Mouse (Mus musculus): ENCODE data around the gene Elmo2.

Gene Elmo2

GRCm38 (mm10) chr2:165312381-165312780 is 13.9 kb downstream of the Elmo2 start:
- ChIA-PET POLR2A (interaction anchor here in 2 of 4 experiments (1.0 to 2.2 kb wide), 4 partner anchors 8 to 33 kb away, joined by 3 to 6 read pairs (median 4); partner anchors contain the start of gene Elmo2 (in 2 of the 2)), CTCF (interaction anchor here in 2 of 4 experiments (0.5 to 1.4 kb wide), 2 partner anchors 25 to 41 kb away, joined by 3 read pairs; no protein-coding TSS in a partner anchor)

DNA sequence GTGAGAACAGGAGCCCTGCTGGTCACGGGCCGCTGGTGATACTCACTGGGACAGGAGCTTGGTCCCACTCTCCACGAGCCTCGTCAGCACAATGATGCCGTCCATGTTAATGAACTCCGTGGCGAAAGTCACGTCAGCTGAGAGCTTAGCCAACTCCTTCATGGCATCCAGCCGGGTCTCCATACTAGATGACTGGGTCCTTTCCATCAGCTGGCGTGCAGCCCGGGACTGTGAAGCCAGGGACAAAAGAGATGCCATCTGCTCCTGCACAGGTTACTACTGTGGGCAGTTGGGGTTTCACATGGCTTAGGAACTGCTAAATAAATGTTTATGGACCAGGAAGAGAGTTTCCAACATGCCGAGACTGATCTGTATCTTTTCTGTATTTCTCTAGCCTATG is 14.7 kb downstream of the Elmo2 start:
- CTCF ChIA-PET: interaction anchor here in 1 of 4 experiments (0.6 kb wide), 1 partner anchor 303 kb away, joined by 3 read pairs; no protein-coding TSS in a partner anchor
- POLR2A ChIA-PET: interaction anchor here in 2 of 4 experiments (1.0 to 2.6 kb wide), 2 partner anchors 9 to 24 kb away, joined by 3 to 11 read pairs; partner anchors contain the start of gene Slc35c2 (in 1 of the 2)

DNA sequence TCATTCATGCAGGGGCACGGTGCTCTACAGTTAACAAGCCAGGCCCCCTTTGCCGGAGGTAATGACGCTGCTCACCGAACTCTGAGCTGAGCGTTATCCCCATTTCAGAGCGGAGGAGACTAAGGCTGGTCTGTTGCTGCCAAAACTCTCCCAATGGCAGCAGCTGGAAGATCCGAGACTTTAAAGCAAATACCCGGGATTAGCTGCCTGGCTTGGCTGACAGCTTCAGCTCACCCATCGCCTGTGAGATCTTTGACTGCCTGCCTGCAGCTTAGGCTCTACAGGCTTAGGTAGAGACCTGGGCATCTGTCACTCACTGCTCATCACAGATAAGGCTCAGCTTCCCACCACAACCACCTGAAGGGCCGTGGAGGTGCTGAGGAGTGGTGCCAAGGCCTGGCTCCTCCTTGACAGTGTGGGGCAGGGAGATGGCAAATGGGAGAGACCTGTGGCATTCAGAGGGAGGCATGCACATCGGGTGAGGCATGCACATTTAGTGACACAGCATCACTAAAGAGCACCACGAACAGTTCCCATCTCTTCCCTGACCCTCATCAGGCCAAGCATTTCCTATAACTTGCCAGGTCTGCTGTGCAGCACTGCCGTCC is 15.4 kb downstream of the Elmo2 start:
- ChIA-PET POLR2A (interaction anchor here in 2 of 4 experiments (1.3 to 2.6 kb wide), 2 partner anchors 23 kb away, joined by 3 to 11 read pairs; partner anchors contain the start of gene Slc35c2 (in 2 of the 2)), CTCF (interaction anchor here in 1 of 4 experiments (0.6 kb wide), 1 partner anchor 302 kb away, joined by 3 read pairs; no protein-coding TSS in a partner anchor)

- CTCF ChIA-PET: interaction anchor here in 2 of 4 experiments (0.8 to 1.0 kb wide), 2 partner anchors 29 kb away, joined by 3 read pairs; no protein-coding TSS in a partner anchor
- POLR2A ChIA-PET: interaction anchor here (0.6 to 2.5 kb wide), 8 partner anchors 9 to 42 kb away, joined by 3 to 8 read pairs (median 6); partner anchors contain the start of genes Slc35c2 (in 2 of the 4) and Elmo2 (in 1 of the 4)
Measured at GRCm38 (mm10) chr2:165307801-165308200, 18.5 kb downstream of the Elmo2 start.

DNA sequence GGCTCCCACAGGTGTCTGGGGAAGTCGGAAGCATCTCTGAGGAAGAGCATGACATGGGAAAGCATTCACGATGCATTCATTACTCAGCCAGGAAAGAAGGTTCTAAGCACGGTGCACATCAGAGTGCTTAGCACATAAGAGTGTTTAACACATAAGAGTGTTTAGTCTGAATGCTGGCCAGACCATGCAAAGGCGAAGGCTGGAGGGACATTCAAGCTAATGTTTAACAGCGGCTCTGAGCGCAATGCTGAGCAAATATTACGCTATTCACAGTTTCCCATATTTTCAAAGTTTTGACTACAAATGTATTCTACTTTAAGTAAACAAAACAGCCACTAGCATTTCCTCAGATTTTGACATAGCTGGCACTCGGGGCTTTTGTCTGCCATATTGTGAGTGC is 20.8 kb downstream of the Elmo2 start:
- POLR2A ChIA-PET: interaction anchor here in 3 of 4 experiments (0.5 to 2.5 kb wide), 4 partner anchors 14 to 251 kb away, joined by 3 to 8 read pairs (median 4); partner anchors contain the start of gene Slc35c2 (in 2 of the 3)

DNA sequence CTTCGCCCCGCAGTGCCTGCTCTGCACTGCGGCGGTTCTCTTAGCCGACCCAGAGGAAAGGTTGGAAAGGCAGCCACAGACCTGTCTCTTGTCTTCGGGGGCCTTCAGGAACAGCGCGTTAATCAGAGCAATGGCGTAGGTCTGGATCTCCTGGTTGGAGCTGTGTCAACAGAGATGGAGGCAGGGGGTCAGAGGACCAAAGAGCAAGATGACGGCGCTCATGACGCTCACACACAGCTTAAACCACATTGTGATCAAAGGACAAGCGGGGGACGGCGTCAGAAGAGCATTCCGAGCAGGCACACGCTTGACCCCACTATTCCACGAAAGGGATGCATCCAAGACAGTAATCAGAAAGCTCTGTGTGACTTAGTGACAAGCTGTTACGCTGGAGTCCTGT is 21.5 kb downstream of the Elmo2 start:
- CTCF ChIA-PET: no interaction called here

More for the DNA sequence above, 20.8 kb downstream of the Elmo2 start:
- CTCF ChIA-PET: interaction anchor here in 1 of 4 experiments (0.6 kb wide), 1 partner anchor 228 kb away, joined by 3 read pairs; no protein-coding TSS in a partner anchor

GRCm38 (mm10) chr2:165303354-165304012 is 22.8 kb downstream of the Elmo2 start:
- ChIA-PET CTCF (interaction anchor here in 1 of 4 experiments (0.7 to 0.9 kb wide), 2 partner anchors 33 to 403 kb away, joined by 3 to 4 read pairs; no protein-coding TSS in a partner anchor), POLR2A (interaction anchor here in 2 of 4 experiments (0.6 to 2.1 kb wide), 3 partner anchors 16 to 46 kb away, joined by 3 to 7 read pairs (median 3); partner anchors contain the start of gene Slc35c2 (in 1 of the 2))

More for the DNA sequence above, 21.5 kb downstream of the Elmo2 start:
- POLR2A ChIA-PET: interaction anchor here in 3 of 4 experiments (0.5 to 2.1 kb wide), 3 partner anchors 14 to 252 kb away, joined by 3 to 7 read pairs (median 3); partner anchors contain the start of gene Slc35c2 (in 1 of the 3)

GRCm38 (mm10) chr2:165301409-165301808 is 24.9 kb downstream of the Elmo2 start:
- POLR2A ChIA-PET: interaction anchor here in 3 of 4 experiments (1.1 to 6.3 kb wide), 4 partner anchors 12 to 14 kb away, joined by 3 to 32 read pairs (median 14); partner anchors contain the start of gene Slc35c2 (in 3 of the 3)
- CTCF ChIA-PET: interaction anchor here in 2 of 4 experiments (0.7 to 0.9 kb wide), 2 partner anchors 36 to 444 kb away, joined by 3 read pairs; no protein-coding TSS in a partner anchor

DNA sequence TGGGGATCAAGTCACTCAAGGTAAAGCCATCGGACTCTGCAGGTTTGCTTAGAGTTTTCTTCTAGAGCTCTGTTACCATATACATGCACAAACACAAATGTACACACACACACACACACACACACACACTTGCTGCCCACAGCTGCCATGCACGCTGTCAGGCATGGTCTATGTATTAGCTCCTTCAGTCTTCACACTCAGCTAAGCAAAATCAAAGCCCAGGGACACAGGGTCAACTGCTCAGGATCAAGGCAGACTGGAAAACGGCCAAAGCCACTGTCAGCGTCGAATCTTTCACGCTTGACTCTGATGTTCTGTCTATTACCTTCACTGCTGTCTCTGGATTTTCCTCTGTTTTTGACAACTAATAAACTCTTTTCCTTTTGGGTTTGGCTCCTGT is 25.4 kb downstream of the Elmo2 start:
- ChIA-PET CTCF (interaction anchor here in 1 of 4 experiments (0.6 to 1.4 kb wide), 3 partner anchors 15 to 508 kb away, joined by 3 to 4 read pairs (median 4); no protein-coding TSS in a partner anchor), POLR2A (interaction anchor here in 3 of 4 experiments (1.1 to 6.3 kb wide), 4 partner anchors 13 kb away, joined by 3 to 32 read pairs (median 14); partner anchors contain the start of gene Slc35c2 (in 3 of the 3))

DNA sequence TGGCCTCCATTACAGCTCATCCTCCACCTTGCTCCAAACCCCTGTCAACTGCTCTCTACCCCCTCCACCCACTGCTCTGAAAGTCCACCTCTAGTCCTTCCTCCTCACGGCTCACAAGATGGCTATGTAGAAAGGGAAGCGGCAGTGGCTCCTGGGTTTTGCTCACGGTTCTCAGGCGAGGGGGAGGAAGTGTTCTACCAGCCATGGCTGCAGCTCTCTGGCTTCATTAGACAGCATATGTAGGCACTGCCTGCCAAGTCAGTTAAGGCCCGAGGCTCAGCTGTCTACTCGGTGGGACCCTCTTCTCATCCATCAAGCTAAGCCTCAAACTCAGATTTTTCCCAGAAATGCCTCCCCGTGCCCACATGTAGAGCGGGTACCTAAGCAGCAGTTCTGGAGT is 25.9 kb downstream of the Elmo2 start:
- ChIA-PET CTCF (interaction anchor here in 1 of 4 experiments (0.6 to 1.4 kb wide), 2 partner anchors 16 to 507 kb away, joined by 4 read pairs; no protein-coding TSS in a partner anchor), POLR2A (interaction anchor here in 2 of 4 experiments (6.1 to 6.3 kb wide), 2 partner anchors 12 kb away, joined by 24 to 32 read pairs; partner anchors contain the start of gene Slc35c2 (in 2 of the 2))

GRCm38 (mm10) chr2:165297429-165297828 is 28.9 kb downstream of the Elmo2 start:
- CTCF ChIA-PET: interaction anchor here in 1 of 4 experiments (1.2 kb wide), 1 partner anchor 345 kb away, joined by 4 read pairs; no protein-coding TSS in a partner anchor
- POLR2A ChIA-PET: interaction anchor here in 3 of 4 experiments (1.0 to 6.3 kb wide), 6 partner anchors 9 to 327 kb away, joined by 3 to 32 read pairs (median 5); partner anchors contain the start of gene Slc35c2 (in 3 of the 3)

DNA sequence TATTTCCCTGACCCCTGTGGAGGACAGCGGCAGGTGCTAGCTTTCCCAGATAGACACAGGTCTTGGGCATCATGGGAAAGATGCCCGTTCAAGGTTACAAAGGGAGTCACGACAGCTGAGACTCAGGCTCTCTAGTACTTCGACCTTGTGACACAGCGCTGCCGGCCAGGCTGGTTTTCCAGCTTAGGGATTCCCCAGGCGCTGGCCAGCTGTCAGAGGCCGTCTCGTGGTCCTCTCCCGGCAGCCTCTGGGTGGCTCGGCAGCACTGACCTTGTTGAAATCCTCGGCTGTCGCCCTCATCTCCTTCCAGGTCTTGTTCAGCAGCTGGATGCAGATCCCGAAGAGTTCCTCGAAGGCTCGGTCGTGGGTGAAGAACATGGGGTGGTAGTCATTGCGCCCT is 29.7 kb downstream of the Elmo2 start:
- POLR2A ChIA-PET: interaction anchor here in 3 of 4 experiments (0.6 to 6.3 kb wide), 9 partner anchors 8 to 326 kb away, joined by 3 to 32 read pairs (median 4); partner anchors contain the start of gene Slc35c2 (in 3 of the 3)
- CTCF ChIA-PET: interaction anchor here in 1 of 4 experiments (1.2 kb wide), 1 partner anchor 344 kb away, joined by 4 read pairs; no protein-coding TSS in a partner anchor

DNA sequence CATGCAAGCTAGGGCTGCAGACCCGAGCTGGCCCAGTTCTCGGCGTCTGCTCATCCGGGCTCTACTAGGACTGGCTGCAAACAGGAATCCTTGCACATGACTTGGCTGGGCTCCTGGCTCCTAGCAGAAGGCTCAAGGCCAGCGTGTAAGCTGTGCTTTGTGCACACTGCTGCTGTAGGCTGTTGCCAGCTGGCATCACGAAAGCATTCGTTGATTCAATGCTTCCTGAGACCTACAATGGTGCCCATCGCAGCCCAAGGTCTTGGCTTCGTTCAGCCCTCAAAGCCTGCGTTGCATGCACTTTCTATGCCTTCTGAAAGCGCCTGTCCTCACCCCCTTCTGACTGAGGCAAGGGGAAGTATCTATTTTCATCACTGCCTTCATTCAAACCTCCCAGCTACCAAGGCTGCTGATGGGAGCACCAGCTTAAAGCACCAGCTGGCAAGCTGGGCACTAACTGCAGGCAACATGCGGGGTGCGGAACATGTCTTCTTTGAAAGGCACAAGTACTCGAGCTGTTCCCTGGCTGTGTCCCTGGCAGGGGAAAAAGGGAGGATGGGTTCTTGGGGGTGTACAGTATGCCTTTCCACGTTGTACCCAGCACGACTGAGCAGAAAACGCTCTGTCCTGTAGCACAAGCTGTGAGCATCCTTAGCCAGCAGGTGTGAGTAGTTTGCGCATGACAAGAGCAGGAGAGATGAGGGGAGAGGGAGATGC is 37.8 kb downstream of the Elmo2 start:
- CTCF ChIA-PET: interaction anchor here (0.6 to 1.5 kb wide), 10 partner anchors 73 to 364 kb away, joined by 3 to 8 read pairs (median 3); partner anchors contain the start of gene Ncoa5 (in 1 of the 4)
- POLR2A ChIA-PET: interaction anchor here (0.6 to 5.1 kb wide), 29 partner anchors 8 to 1203 kb away, joined by 3 to 32 read pairs (median 4); partner anchors contain the start of genes Elmo2 (in 1 of the 4), Zfp335 (in 1 of the 4) and Zswim1 (in 1 of the 4)

GRCm38 (mm10) chr2:165287202-165287984 is 38.9 kb downstream of the Elmo2 start, which contains the start of gene Slc35c2:
TSS of gene Slc35c2 (minus strand) at chr2:165287869.
- ChIA-PET POLR2A (interaction anchor here (0.6 to 5.1 kb wide), 32 partner anchors 8 to 1205 kb away, joined by 3 to 32 read pairs (median 3); partner anchors contain the start of genes Elmo2 (in 1 of the 4), Zfp335 (in 1 of the 4) and Zswim1 (in 1 of the 4)), CTCF (interaction anchor here (0.6 to 1.5 kb wide), 16 partner anchors 11 to 1814 kb away, joined by 3 to 8 read pairs (median 3); partner anchors contain the start of gene Ncoa5 (in 1 of the 4))

GRCm38 (mm10) chr2:165286361-165287201 is 39.7 kb downstream of the Elmo2 start:
- POLR2A ChIA-PET: interaction anchor here in 3 of 4 experiments (0.6 to 5.1 kb wide), 12 partner anchors 9 to 221 kb away, joined by 3 to 32 read pairs (median 6); partner anchors contain the start of gene Elmo2 (in 1 of the 3)

More at GRCm38 (mm10) chr2:165286361-165287201, 39.7 kb downstream of the Elmo2 start:
- CTCF ChIA-PET: interaction anchor here in 2 of 4 experiments (0.7 to 1.5 kb wide), 6 partner anchors 10 to 796 kb away, joined by 3 to 4 read pairs (median 3); no protein-coding TSS in a partner anchor

All from embryonic stem cell, embryonic (primary cell).